Mouse (Mus musculus) kidney, adult 10 weeks (tissue): ENCODE measurements around the gene Ngrn. TPM values are rescaled to one million over a fixed set of nuclear protein-coding genes. Genes with fewer than 3 reads are reported as not detected.

ENCODE experiments used
- polyA plus RNA-seq: library from polyadenylated mRNA; stranded (reverse); fragments of 350-450 nt; fragmentation: Illumina TruSeq; extraction: RNeasy Lipid Tissue Mini Kit (QIAGEN cat#74804); gene quantifications from one replicate; pipeline ENCODE4 v1.2.3, GENCODE M21; 2014; ENCODE audit warnings: low read depth, low replicate concordance

Ngrn gene
- 15.5 TPM for polyA plus RNA-seq

DNA sequence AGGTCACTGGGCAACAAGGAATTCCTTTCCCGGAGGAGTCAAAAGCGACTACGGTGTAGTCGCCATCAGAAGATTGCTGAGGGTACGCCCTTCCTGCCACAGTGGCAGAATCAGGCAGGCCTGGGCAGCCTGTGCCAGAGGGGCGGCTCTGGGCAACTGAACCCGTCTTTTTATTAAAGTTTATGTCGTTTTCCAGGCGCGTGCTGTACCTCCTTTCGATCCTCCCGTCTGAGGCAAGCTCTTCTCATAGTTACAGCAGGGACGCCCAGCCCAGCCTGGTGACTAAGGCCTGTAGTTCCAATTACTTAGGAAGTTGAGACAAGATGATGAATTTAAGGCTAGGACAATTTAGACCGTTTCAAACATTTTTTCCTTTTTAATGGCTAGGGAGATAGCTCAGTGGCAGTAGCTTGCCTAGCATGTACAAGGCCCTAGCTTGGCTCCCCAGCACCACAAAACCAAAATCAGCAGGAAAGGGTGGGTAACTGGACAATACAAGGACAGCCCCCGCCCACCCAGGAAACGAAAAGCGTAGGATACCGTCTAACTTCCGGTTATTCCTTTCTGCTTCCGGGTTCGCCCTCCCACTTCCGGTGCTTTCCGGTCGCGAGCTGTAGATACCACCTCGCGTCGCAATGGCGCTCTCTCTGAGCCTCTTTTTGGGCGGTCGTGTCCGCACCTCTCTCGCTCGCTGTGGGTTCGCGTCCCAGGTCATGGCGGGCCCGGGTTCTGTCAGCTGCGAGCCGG lies at the start of gene Ngrn:
Ngrn (plus strand) TSS at position 591 of the 747 bp plus-strand sequence.

GRCm38 (mm10) chr7:80232489-80233029 lies 28.5 kb upstream of the Ngrn start, which contains the start of the genes Cib1 and Gdpgp1:
Gene Cib1 (minus strand): TSS chr7:80232813.
Gene Gdpgp1 (plus strand): TSS chr7:80232865.

DNA sequence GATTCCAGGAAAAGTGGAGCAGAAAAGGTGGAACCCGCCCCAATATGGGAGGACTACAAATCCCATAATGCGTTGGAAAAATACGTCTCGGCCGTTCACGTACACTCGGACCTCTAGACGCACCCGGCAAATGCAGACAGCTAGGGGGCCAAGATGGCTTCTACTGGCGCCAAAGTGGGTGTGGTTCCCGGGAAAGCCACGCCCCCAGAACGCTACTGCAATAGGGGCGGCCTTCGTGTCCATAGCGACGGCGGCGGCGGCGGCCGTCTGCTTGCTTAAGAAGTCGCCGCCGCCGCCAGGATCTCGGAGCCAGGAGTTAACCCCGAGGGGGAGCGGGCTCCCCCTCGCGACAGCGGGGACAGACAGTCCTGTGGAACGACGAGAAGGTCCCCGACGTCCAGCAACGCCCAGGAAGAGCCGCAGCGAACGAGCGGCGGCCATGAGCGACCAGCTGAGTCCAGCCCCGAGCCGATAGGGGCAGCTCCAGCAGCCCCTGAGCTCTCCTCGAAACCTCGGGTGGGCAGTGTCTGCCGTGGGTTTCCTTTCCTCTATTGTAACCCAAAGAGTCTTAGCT lies 14.8 kb upstream of the Ngrn start, which contains the start of gene Ttll13:
Ttll13 (plus strand) TSS at position 229 of the 574 bp plus-strand sequence.

DNA sequence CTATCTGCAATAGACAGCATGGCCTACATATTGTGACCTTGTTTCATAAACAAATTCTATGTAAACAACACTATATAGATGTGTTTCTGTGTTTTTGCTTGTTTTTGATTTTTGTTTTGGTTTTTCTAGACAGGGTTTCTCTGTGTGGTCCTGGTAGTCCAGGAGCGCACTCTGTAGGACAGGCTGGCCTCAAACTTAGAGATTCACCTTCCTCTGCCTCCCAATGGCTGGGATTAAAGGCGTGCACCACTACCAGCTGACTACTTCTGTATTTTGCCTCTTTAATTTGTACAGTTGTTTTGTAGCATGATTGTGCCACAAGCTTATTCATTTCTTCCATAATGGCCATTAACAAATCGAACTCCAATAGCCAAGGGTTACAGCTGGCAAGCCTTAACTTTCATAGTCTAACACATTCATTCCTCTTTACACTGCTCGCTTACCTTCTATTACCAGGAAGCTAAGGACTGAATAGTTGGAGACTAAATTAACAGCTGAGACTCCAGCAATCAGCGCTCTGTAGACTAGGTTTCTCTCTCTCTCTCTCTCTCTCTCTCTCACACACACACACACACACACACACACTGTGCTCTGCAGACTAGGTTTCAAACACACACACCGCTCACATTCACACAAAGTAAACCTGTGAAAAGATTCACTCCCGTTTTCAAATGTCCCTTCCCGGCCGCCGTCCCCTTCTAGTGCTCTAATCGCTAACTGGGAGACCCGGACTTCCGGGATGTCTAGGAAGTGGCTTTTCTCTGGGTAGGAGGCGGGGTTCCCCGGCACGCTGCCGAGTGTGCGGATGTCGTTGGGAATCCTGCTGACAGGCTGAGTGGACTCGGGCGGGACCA lies 8.1 kb downstream of the Ngrn start, which contains the start of gene Vps33b:
Vps33b (plus strand) TSS at position 753 of the 854 bp plus-strand sequence.

DNA sequence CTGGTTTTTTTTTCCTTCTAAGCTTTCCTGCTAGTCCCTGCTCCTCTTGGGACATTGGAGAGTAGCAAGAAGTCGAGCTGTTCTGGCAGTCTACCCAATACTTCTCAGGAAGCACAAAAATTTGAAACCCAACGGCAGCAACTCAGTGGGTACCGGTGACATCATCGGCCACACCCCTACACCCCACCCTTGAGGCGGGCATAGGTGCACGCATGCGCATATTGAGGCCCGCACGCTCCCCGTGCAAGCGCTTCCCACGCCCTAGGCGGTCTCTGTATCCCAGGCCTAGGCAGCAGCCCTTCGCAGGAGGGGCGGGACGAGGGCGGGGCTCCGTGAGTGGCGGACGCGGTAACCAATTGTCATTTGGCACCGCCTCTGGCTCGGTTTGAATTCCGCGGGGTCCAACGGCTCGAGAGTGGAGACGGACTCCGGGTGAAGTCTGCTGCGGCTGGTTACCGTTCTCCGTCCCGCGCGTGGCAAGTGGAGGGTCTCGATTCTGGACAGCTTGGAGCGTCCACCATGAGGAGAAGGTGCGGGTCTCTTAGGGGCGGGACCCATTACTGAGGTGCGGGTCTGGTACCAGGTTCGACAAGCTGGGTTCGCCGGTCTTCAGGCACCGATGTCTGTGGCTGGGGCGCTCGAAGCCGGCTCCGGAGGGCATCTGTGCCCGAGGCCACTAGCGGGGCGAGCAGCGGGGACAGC lies 33.2 kb downstream of the Ngrn start, which contains the start of gene Prc1:
Prc1 (plus strand) TSS at position 389 of the 702 bp plus-strand sequence.

Other genes with a start within 250 kb of the Ngrn start
- gene Zfp710, start 236.4 kb upstream of the Ngrn start, polyA plus RNA-seq, result 0.73 TPM
- 35.3 TPM for gene Idh2, start 145.8 kb upstream of the Ngrn start, polyA plus RNA-seq
- gene Sema4b, start 74.4 kb upstream of the Ngrn start, polyA plus RNA-seq, result 1.7 TPM
- 24.1 TPM for gene Cib1, start 28.4 kb upstream of the Ngrn start, polyA plus RNA-seq
- gene Gdpgp1, start 28.4 kb upstream of the Ngrn start, polyA plus RNA-seq, result 1.5 TPM
- 0.97 TPM for gene Ttll13, start 14.8 kb upstream of the Ngrn start, polyA plus RNA-seq
- gene Vps33b, start 8.4 kb downstream of the Ngrn start, polyA plus RNA-seq, result 7.2 TPM
- 1.8 TPM for gene Prc1, start 33.2 kb downstream of the Ngrn start, polyA plus RNA-seq
- 1.7 TPM for gene Rccd1, start 63.2 kb downstream of the Ngrn start, polyA plus RNA-seq
- gene Unc45a, start 79.8 kb downstream of the Ngrn start, polyA plus RNA-seq, result 2.1 TPM
- 23.2 TPM for gene Hddc3, start 81.9 kb downstream of the Ngrn start, polyA plus RNA-seq
- gene Man2a2, start 110.2 kb downstream of the Ngrn start, polyA plus RNA-seq, result 8.3 TPM
- gene Fes, start 126.7 kb downstream of the Ngrn start, polyA plus RNA-seq, result not detected
- 2.9 TPM for gene Furin, start 144.2 kb downstream of the Ngrn start, polyA plus RNA-seq